Mouse (Mus musculus) Patski (cell line): ENCODE data around the gene Itpkb. TPM values are rescaled to one million over a fixed set of nuclear protein-coding genes. Genes with fewer than 3 reads are reported as not detected.
A peak's percentile ranks its signal among the peaks of the same experiment; 100 is the strongest.
"Not testable (repeated sequence)": the region's sequence is repeated elsewhere in the genome, so short reads cannot be mapped to it uniquely, and the experiment has no call there.

Experiments used
- ATAC-seq: fragments of 100-300 bp; one replicate; pipeline ENCODE4 v1.8.0; 2021
- CTCF ChIA-PET: fragments of 350-600 bp; sonication (Branson Sonifier 250); formaldehyde crosslinking; loops from one replicate; lab custom pipeline; 2022; ENCODE audit warnings: inconsistent platforms; lab: Charles Lee
- POLR2A ChIA-PET: fragments of 350-600 bp; sonication (Branson Sonifier 250); formaldehyde crosslinking; loops from one replicate; lab custom pipeline; 2022; ENCODE audit warnings: antibody characterized with exemption, inconsistent platforms; lab: Charles Lee
- DNase-seq: peaks from one replicate; pipeline ENCODE4 v3.0.0-alpha.2; 2011; ENCODE audit warnings: low read depth, low spot score
- H3K27me3 ChIP-seq: fragments of 371-371 bp; one replicate; pipeline ENCODE4 v1.5.1; 2021
- CTCF ChIP-seq: fragments of 100-300 bp; IDR thresholded peaks from one replicate; pipeline ENCODE4 v1.5.1; 2021
- in situ Hi-C: fragments of 300-500 bp; cut with MboI; formaldehyde crosslinking; loops from 3 replicates; pipeline ENCODE4 v1.11.1; 2018; ENCODE audit warnings: low pct_unique_long_range_greater_than_20kb, mixed read lengths
- polyA plus RNA-seq: library from polyadenylated mRNA; unstranded; gene quantifications from one replicate; pipeline ENCODE4 v1.2.3, GENCODE M21; 2021

Itpkb gene
- polyA plus RNA-seq, 1 experiment from 2014 or later: 15.4 TPM

DNA sequence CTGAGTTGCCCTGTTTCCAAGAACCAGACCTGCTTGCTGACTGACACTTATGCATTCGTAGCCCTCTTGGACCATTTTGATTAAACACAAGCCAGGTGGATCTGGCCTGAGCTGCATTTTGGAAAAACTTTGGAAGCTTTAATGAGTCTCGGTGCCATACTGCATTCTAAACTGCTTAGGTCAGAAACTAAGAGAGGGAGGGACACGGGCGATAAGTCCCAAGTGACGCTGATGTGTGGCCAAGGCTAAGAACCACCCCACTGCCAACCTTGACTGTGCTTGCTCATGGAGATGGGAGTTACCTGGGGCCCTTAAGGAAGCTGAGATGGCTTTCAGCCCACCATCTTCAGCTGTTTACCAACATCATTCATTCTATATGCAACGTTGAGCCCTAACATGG is 55.0 kb downstream of the Itpkb start:
- no peaks in the 10 kb centered on the region for H3K27me3 ChIP-seq
- ChIA-PET CTCF (interaction anchor here (1.1 to 3.4 kb wide), 4 partner anchors 9 to 116 kb away, joined by 3 to 12 read pairs (median 6); no protein-coding TSS in a partner anchor), POLR2A (no interaction called here)
- ATAC-seq (no peak), DNase-seq (no peak)
- no peak for TF ChIP-seq CTCF
- in situ Hi-C loops: no loop called here

DNA sequence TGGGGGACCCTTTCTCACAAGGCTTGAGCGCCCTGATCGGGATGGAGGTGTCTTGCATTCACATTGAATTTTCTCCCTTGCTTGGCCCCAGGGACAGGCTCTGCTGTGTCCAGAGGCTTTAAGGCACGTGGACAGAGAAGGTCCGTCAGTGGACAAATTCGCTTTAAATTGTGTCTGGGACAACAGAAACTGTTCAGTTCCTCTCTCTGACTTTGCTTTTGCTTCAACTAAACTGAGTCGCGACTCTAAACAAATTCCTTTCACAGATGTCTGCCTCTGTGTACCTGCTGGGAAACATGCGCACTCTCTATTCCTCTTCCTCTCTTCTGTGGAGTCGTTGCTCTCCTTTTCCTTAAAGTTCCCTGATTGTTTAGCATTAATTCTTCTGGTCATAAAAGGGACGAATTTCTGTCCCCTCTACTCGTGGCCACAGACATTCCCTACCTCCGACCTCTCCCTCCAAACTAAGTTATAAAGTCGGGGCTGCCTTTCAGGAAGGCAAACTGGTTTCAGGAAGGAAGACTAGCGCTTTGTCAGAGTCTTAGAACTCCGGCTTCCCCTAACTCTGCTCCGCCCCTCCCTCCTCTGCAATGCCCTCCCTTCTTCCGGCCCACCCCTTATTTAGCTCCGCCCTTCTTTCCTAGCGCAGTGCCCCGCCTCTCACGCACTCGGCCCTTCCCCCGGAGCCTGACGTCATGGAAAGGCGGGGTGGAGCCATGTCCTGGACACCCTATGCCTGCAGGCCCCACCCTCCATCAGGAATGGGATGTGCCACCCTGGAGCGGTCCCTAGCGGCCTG is 56.9 kb downstream of the Itpkb start:
- POLR2A ChIA-PET: interaction anchor here (0.7 to 1.3 kb wide), 9 partner anchors 13 to 110 kb away, joined by 3 to 5 read pairs (median 3); partner anchors contain the start of gene Itpkb
- ATAC-seq (peak; percentile 96), DNase-seq (peak; percentile 88)
- CTCF ChIA-PET: interaction anchor here (0.6 to 3.4 kb wide), 14 partner anchors 9 to 119 kb away, joined by 3 to 12 read pairs (median 4); partner anchors contain the start of gene Itpkb
- in situ Hi-C loops: no loop called here
- no peaks in the 10 kb centered on the region for H3K27me3 ChIP-seq
- TF ChIP-seq CTCF: no peak

DNA sequence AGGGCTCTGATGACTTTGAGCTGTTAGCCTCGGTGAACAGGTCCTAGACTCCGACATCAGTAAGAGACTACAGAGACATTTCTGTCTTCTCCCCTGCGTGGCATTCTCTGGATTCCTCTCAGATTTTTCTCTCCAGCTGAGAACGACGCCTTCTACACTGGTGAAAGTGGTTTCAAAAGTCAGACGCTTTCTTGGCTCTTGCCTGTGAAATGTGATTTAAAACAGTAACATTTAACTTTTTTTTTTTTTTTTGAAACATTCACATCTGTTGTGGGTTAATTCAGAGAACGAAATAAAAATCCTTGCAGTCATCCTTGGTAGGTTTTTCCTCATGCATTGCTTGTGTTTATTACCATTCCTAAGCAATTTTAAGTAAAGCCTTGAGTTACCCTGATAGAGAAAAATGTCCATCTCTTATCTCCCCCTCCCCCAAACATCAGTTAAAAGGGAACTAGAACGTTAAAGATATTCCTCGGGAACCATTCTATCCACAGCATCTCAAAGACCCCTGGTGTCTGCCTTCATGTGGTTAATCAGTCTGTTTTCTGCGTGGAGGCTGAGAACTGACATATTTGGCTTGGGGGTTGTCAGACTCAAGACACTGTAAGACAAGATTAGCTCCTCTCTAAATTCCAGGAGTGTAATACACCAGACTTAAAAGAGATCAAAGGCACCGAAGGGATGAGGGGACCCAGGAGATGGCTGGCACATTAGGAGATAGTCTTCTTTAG is 57.6 kb downstream of the Itpkb start:
- TF ChIP-seq CTCF: no peak
- CTCF ChIA-PET: interaction anchor here (0.7 to 3.4 kb wide), 13 partner anchors 9 to 119 kb away, joined by 3 to 12 read pairs (median 5); no protein-coding TSS in a partner anchor
- POLR2A ChIA-PET: interaction anchor here (0.6 to 2.0 kb wide), 8 partner anchors 14 to 552 kb away, joined by 3 to 5 read pairs (median 3); partner anchors contain the start of gene Itpkb
- no peaks in the 10 kb centered on the region for H3K27me3 ChIP-seq
- ATAC-seq (no peak), DNase-seq (no peak)
- in situ Hi-C loops: no loop called here

DNA sequence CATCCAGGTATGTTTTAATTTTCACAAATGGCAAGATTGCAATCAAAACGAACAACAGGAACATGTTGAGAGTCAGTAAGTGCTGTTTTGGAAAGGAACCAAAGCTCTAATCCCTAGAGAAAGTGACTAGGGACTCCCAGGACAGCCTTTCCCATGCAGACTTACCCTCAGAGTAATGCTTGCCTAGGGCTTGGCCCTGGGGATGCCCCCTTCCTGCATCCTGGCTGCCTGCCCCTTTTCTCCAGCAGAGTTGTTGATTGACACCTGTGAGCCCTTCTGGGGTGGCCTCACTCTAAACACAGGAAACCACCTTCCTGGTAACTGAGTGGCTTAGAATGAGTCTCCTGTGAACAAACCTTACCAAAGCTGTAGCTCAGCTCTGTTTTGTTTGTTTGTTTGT is 58.2 kb downstream of the Itpkb start:
- DNase-seq: no peak

DNA sequence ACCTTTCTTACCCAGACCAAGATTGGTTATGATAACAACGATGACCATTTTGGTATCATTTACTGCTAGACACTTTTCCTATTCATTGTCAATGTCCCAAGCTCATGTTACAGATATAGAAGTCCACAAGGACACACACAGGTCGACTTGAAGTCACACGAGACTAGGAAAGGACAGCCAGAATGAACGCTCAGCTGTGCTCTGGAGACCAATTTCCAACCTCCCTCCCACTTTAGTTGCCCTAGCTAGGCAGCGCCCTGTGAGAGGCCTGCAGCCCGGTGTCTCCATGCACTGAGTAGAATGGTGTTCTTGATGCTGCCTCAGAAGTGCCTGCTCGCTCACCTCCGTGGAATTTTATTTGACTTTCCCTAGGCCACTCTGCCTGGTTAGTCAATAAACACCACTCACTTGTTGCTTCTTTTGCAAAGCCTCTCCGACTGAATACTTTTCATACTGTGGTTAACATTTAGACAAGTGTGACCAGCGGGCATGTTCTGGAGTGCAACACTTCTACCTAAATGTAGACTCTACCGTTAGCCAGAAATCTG is 59.0 kb downstream of the Itpkb start:
- ChIA-PET POLR2A (interaction anchor here (2.0 kb wide), 1 partner anchor 13 kb away, joined by 4 read pairs; no protein-coding TSS in a partner anchor), CTCF (interaction anchor here (1.2 to 3.3 kb wide), 7 partner anchors 18 to 121 kb away, joined by 3 to 12 read pairs (median 5); no protein-coding TSS in a partner anchor)
- in situ Hi-C loops, ATAC-seq, H3K27me3 ChIP-seq, DNase-seq: not testable (repeated sequence)

More for the DNA sequence above, 58.2 kb downstream of the Itpkb start:
- no peak for TF ChIP-seq CTCF
- CTCF ChIA-PET: interaction anchor here (1.1 to 3.3 kb wide), 9 partner anchors 15 to 120 kb away, joined by 3 to 12 read pairs (median 5); no protein-coding TSS in a partner anchor
- POLR2A ChIA-PET: interaction anchor here (0.6 to 2.0 kb wide), 5 partner anchors 14 to 552 kb away, joined by 3 to 4 read pairs (median 3); no protein-coding TSS in a partner anchor
- no peaks in the 10 kb centered on the region for H3K27me3 ChIP-seq
- in situ Hi-C loops: no loop called here
- no peak for ATAC-seq

DNA sequence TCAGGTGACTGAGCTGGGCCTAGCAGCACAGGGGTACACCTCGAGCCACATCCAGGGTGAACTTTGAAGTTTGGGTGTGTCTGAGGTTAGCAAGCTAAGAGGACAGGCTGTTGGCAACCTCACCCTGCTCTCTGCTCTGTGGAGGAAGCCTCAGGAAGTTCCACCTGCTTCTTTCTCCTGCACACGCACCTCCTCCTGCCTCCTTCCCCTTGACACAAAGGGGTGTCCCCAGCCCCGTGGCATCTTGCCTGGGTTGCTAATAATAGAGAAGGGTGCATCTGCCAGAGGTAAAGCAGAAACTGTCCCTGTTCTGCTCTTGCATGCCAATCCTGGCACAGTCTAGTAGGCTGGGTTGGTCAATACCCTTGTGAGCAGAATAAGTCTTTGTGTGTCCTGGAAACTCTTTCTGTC is 60.0 kb downstream of the Itpkb start:
- H3K27me3 ChIP-seq: no peaks in the 10 kb centered on the region
- in situ Hi-C loops: no loop called here
- ChIA-PET CTCF (interaction anchor here (1.6 to 3.3 kb wide), 3 partner anchors 11 to 122 kb away, joined by 5 to 12 read pairs (median 5); no protein-coding TSS in a partner anchor), POLR2A (interaction anchor here (2.0 kb wide), 1 partner anchor 12 kb away, joined by 4 read pairs; no protein-coding TSS in a partner anchor)
- DNase-seq (no peak), ATAC-seq (no peak)
- TF ChIP-seq CTCF: no peak

DNA sequence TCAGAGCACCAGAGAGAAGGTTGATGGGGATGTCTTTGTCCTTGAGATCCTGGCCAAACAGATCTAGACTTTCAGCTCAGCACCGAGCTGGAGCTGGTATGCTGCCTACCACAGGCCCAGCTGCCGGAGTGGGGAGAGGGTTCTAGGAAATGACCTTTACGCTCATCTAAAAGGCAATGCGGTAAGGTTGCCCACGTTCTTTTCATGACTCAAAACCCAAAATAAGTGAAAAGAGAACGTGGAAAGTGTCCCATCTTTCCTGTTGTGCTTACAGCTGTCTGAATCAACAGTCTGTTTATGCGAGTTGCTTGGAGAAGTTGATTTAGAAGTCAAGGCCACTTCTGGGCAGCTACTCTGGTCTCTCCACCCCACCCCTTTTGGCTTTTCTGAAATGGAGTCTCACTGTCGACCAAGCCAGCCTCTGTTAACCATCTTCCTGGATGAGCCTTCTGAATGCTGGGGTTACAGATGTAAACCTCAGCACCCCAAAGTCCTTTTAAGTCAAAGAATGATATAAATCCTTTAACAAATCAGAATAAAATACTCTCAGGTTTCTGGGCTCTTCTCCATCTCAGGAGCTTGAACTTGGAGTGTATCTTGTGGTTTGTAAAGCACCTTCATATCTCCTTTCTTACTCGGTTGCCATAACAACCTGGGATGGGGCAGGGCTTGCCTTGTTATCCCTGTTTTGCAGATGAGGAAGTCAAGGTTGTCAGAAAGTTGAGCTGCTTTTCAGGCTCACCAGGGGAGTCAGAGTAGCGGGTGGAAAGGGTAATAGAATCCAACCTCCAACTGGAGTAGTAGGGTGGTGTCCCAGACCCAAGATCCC is 60.7 kb downstream of the Itpkb start:
- no peak for TF ChIP-seq CTCF
- ChIA-PET CTCF (interaction anchor here (1.6 to 1.8 kb wide), 2 partner anchors 10 to 122 kb away, joined by 5 read pairs; no protein-coding TSS in a partner anchor), POLR2A (no interaction called here)
- in situ Hi-C loops: no loop called here
- no peaks in the 10 kb centered on the region for H3K27me3 ChIP-seq
- no peak for DNase-seq
- no peak for ATAC-seq

DNA sequence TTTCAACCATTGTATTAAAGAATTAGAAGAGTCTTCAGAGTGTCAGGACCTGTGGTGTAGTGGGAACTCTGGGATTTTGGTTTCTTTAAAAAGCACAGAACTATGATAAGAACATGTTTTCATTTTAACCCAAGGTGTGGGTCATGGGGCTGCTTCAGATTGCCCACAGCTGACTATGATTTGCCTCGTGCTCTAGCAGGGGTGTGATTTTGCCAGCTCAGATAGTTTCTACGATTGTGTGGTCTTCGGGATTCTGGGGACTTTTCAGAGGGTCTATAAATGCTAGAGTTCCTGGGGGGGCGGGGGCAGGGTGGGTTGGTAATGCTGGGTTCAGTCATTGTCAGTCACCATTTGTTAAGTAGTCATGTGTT is 61.3 kb downstream of the Itpkb start:
- in situ Hi-C loops: no loop called here
- ChIA-PET POLR2A (no interaction called here), CTCF (interaction anchor here (1.8 kb wide), 1 partner anchor 10 kb away, joined by 5 read pairs; no protein-coding TSS in a partner anchor)
- no peak for DNase-seq
- no peaks in the 10 kb centered on the region for H3K27me3 ChIP-seq
- ATAC-seq: no peak
- TF ChIP-seq CTCF: no peak

DNA sequence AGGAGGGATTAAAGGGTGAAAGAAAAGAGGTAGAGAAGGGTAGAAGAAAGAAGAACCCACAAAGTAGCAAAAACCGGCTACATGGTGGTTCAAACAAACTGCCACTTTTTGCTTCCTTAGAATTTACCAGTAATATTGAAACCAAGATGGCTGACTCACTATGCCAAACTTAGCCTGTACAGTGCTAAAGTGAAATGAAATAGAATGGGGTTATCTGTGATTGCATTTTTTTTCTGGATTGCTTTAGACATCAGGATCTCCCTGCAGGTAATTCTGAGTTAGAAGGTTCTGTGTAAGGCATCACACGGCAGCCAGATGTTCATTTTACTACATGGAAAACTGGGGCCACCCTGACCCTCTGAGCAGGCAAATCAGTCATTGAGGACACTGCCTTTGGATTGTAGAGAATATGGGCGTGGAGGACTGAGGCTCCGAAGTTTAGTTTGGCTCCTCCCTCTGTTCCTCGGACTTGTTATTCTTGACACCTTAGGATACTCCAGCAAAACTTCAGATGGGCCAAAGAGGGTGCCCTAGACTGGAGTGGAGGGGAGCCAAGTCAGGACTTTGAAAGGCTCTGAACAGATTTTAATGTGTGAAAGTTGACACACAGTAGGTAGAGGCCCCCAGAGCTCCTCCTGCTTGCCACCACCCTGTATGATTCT is 62.0 kb downstream of the Itpkb start:
- TF ChIP-seq CTCF: no peak
- in situ Hi-C loops: no loop called here
- ChIA-PET CTCF (no interaction called here), POLR2A (no interaction called here)
- ATAC-seq (no peak), DNase-seq (no peak)
- H3K27me3 ChIP-seq: no peaks in the 10 kb centered on the region
